Mouse (Mus musculus): ENCODE results near the gene Asb4. TPM values are rescaled to one million over a fixed set of nuclear protein-coding genes. Genes with fewer than 3 reads are reported as not detected.

Asb4 gene
- polyA plus RNA-seq, 1 experiment, result 0.69 TPM

DNA sequence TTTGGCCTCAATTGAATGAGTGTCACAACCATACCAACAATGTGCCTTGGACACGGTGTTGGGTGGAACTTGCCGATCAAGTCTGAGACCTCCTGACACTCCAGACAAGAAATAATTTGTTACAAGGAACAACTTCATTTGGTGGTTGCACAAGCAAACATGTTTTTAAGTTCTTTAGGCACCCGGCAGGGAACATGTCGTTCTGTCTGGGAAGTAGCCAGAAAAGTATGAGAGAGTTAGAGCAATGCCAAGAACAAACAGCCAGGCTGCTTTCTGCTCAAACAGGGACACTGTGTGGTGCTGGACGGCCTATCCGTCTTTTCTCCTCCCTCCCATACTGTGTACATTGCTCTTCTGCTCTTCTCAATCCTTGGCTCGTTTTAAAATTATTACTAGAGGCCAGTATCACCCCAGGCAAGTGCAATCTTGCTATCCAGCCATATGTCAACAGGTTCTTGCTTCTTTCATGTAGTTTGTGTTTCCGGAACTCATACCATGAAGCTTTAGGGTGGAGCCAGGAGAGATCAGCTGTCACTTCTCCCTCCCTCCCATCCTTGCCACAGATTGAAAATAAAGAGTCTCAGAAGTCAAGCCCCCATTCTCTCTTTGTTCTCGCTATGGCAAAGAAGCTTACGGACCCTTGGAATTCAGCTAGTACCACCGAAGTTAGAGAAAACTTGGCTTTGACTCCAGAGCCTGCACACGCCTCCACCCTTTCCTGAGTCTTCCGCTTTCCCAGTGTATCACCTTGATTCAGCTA lies 60.1 kb downstream of the Asb4 start:
- TF ChIP-seq POLR2A (IDR thresholded peaks at IDR 0.05; ENCODE audit: low read depth, low read length) (no peak), CTCF (conservative IDR thresholded peaks at IDR 0.05; ENCODE audit: insufficient read depth, insufficient read length, low read depth, low read length) (no peak)
- Histone ChIP-seq H3K4me1 (ENCODE audit: control insufficient read depth, insufficient read depth, low read length) (peaks cover 13% of the 10 kb centered on the region; the same call in 1 of the 2 replicates), H3K4me3 (ENCODE audit: insufficient read depth, low read depth, low read length) (no peak overlapping the region), H3K27ac (ENCODE audit: insufficient read depth, low read depth, low read length) (no peak overlapping the region), H3K36me3 (ENCODE audit: control insufficient read depth, insufficient read depth, low read length) (no peaks in the 10 kb centered on the region), H3K27me3 (replicated peaks; ENCODE audit: control insufficient read depth, insufficient read depth, low read length) (no peaks in the 10 kb centered on the region)
- WGBS, result 39% methylated on average over 13 of the region's 13 CpGs
- peak; percentile 60 for DNase-seq

DNA sequence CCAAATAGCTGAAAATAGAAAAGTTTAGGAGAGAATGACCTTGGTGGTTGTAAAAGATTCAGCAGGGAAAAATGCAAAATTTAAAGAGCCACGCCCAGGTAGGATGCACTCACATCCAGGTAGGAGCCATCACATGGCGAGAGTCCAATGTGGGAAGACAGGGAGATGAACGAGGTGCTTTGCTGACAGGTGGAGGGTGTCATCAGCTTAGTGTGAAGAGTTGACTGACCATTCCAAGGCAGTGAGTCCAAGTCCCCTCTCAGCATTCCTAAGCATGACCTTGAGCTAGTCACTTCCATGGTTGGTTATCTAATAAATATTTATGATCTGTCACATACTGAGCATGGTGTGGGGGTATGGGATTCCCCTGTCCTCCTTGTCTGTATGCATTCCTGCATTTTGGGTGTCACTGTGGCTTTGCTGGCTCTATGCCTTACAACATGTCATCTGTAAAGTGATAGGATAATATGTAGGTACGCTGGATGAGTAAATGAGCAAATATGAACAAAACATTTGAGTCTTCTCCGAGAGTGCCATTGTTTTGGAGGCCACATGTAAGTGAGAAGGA lies 61.2 kb downstream of the Asb4 start:
- Histone ChIP-seq H3K4me3 (ENCODE audit: insufficient read depth, low read depth, low read length) (no peak overlapping the region), H3K4me1 (ENCODE audit: control insufficient read depth, insufficient read depth, low read length) (peaks cover 16% of the 10 kb centered on the region), H3K36me3 (ENCODE audit: control insufficient read depth, insufficient read depth, low read length) (no peaks in the 10 kb centered on the region), H3K27ac (ENCODE audit: insufficient read depth, low read depth, low read length) (no peak overlapping the region), H3K27me3 (replicated peaks; ENCODE audit: control insufficient read depth, insufficient read depth, low read length) (no peaks in the 10 kb centered on the region)
- no peak for DNase-seq
- WGBS, result 95% methylated on average over 5 of the region's 5 CpGs
- no peak for TF ChIP-seq POLR2A (IDR thresholded peaks at IDR 0.05; ENCODE audit: low read depth, low read length)
- no peak for TF ChIP-seq CTCF (conservative IDR thresholded peaks at IDR 0.05; ENCODE audit: insufficient read depth, insufficient read length, low read depth, low read length)

DNA sequence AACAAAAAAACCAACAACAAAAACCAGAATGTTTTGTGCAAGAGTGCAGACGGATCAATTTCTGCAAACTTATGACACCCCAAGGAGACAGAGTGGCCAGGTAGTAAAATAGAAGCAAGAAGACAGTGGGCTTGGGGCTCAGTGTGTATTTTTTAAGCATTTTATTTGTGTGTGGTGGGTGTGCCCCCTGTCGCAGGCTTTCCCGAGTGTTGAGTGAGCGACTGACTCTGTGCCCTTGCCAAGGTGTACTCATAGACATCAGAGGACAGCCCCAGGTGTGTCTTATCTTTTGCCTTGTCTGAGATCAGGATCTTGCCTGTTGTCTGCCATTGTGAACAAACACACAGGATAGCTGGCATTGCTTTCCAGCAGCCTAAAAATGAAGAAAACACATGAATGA lies 63.8 kb downstream of the Asb4 start:
- TF ChIP-seq CTCF (conservative IDR thresholded peaks at IDR 0.05; ENCODE audit: insufficient read depth, insufficient read length, low read depth, low read length) (no peak), POLR2A (IDR thresholded peaks at IDR 0.05; ENCODE audit: low read depth, low read length) (no peak)
- Histone ChIP-seq H3K4me1 (ENCODE audit: control insufficient read depth, insufficient read depth, low read length) (peaks cover 25% of the 10 kb centered on the region), H3K4me3 (ENCODE audit: insufficient read depth, low read depth, low read length) (no peak overlapping the region), H3K27ac (ENCODE audit: insufficient read depth, low read depth, low read length) (no peak overlapping the region), H3K27me3 (replicated peaks; ENCODE audit: control insufficient read depth, insufficient read depth, low read length) (no peaks in the 10 kb centered on the region), H3K36me3 (ENCODE audit: control insufficient read depth, insufficient read depth, low read length) (no peaks in the 10 kb centered on the region)
- no peak for DNase-seq
- WGBS, result 93% methylated on average over 4 of the region's 4 CpGs

DNA sequence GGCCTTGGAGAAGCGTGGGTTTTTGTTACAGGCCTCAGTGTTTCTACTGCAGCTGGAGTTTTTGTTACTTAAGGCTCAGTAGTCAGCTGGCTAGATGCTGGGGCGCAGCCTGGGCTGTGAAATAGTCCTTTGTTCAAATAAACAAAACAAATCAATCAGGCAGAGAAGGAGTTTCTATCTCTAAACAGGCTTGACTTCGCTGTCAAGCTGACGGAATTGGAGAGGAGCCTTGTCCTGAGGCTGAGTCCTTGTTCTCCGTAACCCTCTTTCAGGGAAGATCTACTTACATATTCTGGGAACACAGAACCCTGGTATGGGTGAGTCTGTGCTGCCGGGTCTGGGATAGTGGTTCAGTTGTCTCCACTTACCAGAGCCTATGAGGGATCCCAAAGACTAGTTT lies 64.4 kb downstream of the Asb4 start:
- Histone ChIP-seq H3K4me3 (ENCODE audit: insufficient read depth, low read depth, low read length) (no peak overlapping the region), H3K4me1 (ENCODE audit: control insufficient read depth, insufficient read depth, low read length) (peaks cover 22% of the 10 kb centered on the region), H3K27me3 (replicated peaks; ENCODE audit: control insufficient read depth, insufficient read depth, low read length) (no peaks in the 10 kb centered on the region), H3K36me3 (ENCODE audit: control insufficient read depth, insufficient read depth, low read length) (no peaks in the 10 kb centered on the region), H3K27ac (ENCODE audit: insufficient read depth, low read depth, low read length) (no peak overlapping the region)
- TF ChIP-seq POLR2A (IDR thresholded peaks at IDR 0.05; ENCODE audit: low read depth, low read length) (no peak), CTCF (conservative IDR thresholded peaks at IDR 0.05; ENCODE audit: insufficient read depth, insufficient read length, low read depth, low read length) (no peak)
- DNase-seq, result no peak
- WGBS, result 85% methylated on average over 6 of the region's 6 CpGs

DNA sequence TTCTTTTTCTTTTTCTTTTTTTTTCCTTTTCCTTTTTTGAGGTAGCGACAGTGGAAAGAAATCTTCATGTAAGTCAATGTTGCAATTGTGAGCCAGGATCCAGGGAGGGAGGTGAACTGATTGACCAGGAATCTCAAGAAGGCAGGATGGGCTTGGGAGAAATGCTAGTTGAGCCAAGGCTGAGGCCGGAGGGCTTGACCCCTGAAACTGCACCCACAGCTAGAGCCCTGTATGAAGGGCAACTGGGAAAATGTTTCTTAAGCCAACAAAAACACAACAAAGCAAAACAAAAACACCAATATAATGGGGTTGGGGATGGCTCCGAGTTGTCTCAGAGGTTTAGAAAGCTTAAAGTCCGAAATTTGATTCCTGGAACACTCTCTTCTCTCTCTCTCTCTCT lies 65.2 kb downstream of the Asb4 start:
- WGBS, result 51% methylated on average over 4 of the region's 4 CpGs
- peaks cover 18% of the 10 kb centered on the region for H3K4me1 ChIP-seq (ENCODE audit: control insufficient read depth, insufficient read depth, low read length)
- H3K27ac ChIP-seq (ENCODE audit: insufficient read depth, low read depth, low read length), result no peak overlapping the region
- H3K36me3 ChIP-seq (ENCODE audit: control insufficient read depth, insufficient read depth, low read length), result no peaks in the 10 kb centered on the region
- H3K4me3 ChIP-seq (ENCODE audit: insufficient read depth, low read depth, low read length), result no peak overlapping the region
- no peaks in the 10 kb centered on the region for H3K27me3 ChIP-seq (replicated peaks; ENCODE audit: control insufficient read depth, insufficient read depth, low read length)
- TF ChIP-seq POLR2A (IDR thresholded peaks at IDR 0.05; ENCODE audit: low read depth, low read length) (no peak), CTCF (conservative IDR thresholded peaks at IDR 0.05; ENCODE audit: insufficient read depth, insufficient read length, low read depth, low read length) (no peak)
- peak; percentile 75 for DNase-seq

DNA sequence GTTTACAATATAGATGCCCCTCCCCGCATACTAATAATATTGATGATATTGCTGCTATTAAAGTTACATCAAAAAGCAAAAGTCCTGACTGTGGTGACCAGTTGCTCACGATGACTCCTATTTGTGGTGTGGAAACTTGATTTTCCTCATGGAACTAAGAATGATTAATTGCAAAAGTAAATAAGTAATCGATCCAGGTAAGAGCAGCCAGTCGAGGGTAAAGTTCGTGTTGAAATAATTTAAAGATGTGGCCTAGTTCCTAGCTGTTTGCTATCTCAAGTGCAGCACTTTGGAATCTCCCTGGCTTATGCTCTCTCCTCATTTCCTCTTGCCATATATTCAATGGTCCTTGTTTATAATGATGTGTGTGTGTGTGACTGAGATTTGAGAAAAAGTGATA lies 66.7 kb downstream of the Asb4 start:
- peaks cover 12% of the 10 kb centered on the region for H3K4me1 ChIP-seq (ENCODE audit: control insufficient read depth, insufficient read depth, low read length)
- H3K27me3 ChIP-seq (replicated peaks; ENCODE audit: control insufficient read depth, insufficient read depth, low read length), result no peaks in the 10 kb centered on the region
- no peak overlapping the region for H3K27ac ChIP-seq (ENCODE audit: insufficient read depth, low read depth, low read length)
- H3K4me3 ChIP-seq (ENCODE audit: insufficient read depth, low read depth, low read length), result no peak overlapping the region
- TF ChIP-seq CTCF (conservative IDR thresholded peaks at IDR 0.05; ENCODE audit: insufficient read depth, insufficient read length, low read depth, low read length) (no peak), POLR2A (IDR thresholded peaks at IDR 0.05; ENCODE audit: low read depth, low read length) (no peak)
- H3K36me3 ChIP-seq (ENCODE audit: control insufficient read depth, insufficient read depth, low read length), result no peaks in the 10 kb centered on the region
- peak; percentile 70 for DNase-seq
- 48% methylated on average over 5 of the region's 5 CpGs for WGBS

DNA sequence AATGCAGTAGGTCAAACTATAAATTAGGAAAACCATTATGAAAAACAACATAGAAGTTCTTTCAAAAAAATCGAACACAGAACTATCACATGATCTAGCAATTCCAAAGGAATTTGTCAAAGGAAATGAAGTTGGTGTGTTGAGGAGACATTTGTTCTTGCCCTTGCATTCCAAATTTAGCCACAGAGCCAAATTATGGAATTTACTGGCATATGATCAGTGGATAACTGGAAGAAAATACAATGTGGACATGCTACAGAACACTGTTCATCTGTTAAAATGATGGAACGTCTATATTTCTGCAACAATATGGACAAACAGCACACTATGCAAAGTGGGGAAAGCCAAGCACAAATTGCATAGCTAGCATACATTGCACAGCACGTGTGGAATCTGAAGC lies 72.7 kb downstream of the Asb4 start:
- Histone ChIP-seq H3K27ac (ENCODE audit: insufficient read depth, low read depth, low read length) (no peak overlapping the region), H3K4me3 (ENCODE audit: insufficient read depth, low read depth, low read length) (no peak overlapping the region), H3K27me3 (replicated peaks; ENCODE audit: control insufficient read depth, insufficient read depth, low read length) (no peaks in the 10 kb centered on the region), H3K4me1 (ENCODE audit: control insufficient read depth, insufficient read depth, low read length) (0 out of 2 replicates have a peak, but pooled peaks cover under 1% of the 10 kb centered on the region), H3K36me3 (ENCODE audit: control insufficient read depth, insufficient read depth, low read length) (no peaks in the 10 kb centered on the region)
- WGBS, result 78% methylated on average over 3 of the region's 3 CpGs
- DNase-seq, result no peak
- TF ChIP-seq CTCF (conservative IDR thresholded peaks at IDR 0.05; ENCODE audit: insufficient read depth, insufficient read length, low read depth, low read length) (no peak), POLR2A (IDR thresholded peaks at IDR 0.05; ENCODE audit: low read depth, low read length) (no peak)

Data from kidney, adult 2 months (tissue).